Mouse (Mus musculus) ovary, adult 18-20 months (tissue): ENCODE measurements around the gene Gm45062.
A peak's percentile ranks its signal among the peaks of the same experiment; 100 is the strongest.

Source experiments
- DNase-seq: peaks from one replicate; pipeline ENCODE4 v3.0.0; 2022; ENCODE audit warnings: low spot score, mixed read lengths

Gene Gm45062

DNA sequence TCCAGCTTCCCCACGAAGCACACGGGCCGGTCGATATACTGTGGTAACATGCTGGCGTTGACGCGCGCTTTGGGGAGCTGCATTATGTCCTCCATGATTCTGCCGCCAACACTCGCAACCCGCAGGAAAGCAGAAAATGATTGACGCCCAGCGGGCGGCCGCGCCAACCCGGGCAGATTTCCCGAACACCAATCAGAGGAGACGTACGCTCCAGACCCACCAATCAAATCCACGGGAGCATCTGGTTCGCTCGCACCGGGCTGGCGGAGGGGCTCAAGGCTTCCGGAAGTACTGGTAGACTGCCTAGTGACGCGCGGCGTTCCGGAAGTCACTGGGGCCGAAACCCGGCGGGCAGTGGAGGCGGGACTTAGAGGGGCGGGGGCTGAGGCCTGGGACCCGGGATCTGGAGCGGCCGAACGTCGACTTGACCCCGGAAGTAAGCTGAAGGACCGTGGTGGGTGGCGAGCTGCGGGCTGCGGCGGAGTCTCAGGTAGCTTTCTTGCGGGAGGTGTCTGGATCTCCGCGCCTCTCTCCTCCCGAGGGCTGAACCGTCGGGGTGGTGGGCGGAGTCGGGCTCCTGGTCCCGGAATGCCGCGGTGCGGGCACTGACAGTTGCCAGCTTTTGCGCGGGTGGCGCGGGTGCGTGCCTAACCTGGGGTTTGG lies at the start of gene Gm45062, which contains the start of the genes Rpa3 and Umad1:
Gene Gm45062, plus strand, starts transcription at position 447 of the 663 bp plus-strand sequence.
Gene Rpa3, minus strand, starts transcription at position 170 of the 663 bp plus-strand sequence.
Gene Umad1, plus strand, starts transcription at position 285 of the 663 bp plus-strand sequence.
- peak; percentile 96 for DNase-seq

DNA sequence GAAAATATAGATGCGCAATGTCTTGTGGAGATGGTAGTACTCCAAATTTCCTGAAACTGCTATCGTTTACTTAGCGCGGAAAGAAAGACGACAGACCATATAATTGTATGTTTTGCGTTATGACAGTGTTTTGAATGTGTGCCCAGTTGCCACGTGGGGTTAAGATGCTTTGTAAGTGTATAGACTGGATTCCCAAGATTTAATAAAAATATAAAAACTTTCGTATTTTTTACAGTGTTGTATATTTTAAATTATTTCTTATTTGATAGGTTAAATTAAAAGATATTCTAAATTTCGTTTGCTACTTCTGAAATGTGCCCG lies 49.4 kb upstream of the Gm45062 start:
- no peak for DNase-seq

DNA sequence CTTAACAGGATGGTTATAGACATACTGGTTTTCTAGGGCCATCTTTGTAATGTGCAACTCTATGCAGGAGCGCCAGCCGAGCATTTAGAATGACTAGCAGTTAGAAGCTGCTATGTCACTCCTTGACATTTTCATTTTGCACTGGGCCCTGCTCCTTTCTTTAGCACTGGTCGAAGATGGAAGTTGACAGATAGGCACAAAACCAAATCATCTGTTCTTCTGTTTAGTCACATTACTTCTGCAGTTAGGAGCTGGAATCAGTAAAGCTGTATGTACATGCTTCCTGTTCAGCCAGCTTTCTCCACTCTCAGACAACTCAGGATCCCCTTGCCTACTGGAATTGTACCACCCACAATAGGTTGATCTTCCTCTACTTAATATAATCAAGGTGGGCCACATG lies 48.6 kb upstream of the Gm45062 start:
- DNase-seq, result no peak

DNA sequence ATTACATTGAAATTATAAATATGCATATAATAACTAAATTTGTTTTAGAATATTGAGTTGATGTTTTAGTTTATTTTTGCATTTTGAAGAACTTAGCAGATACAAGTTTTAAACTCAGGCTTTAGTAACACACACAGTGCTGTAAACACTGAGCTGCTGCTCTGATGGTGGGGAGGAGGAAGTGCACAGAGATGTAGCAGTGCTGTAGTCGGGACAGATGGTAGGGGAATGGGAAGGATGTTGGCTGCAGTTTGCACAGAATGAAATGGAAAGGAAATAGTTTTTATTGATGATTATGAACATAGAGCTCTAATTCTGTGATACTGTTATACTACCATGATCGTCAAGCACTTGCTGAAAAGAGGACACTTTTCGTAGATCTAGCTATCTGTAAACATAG lies 32.2 kb upstream of the Gm45062 start:
- no peak for DNase-seq

DNA sequence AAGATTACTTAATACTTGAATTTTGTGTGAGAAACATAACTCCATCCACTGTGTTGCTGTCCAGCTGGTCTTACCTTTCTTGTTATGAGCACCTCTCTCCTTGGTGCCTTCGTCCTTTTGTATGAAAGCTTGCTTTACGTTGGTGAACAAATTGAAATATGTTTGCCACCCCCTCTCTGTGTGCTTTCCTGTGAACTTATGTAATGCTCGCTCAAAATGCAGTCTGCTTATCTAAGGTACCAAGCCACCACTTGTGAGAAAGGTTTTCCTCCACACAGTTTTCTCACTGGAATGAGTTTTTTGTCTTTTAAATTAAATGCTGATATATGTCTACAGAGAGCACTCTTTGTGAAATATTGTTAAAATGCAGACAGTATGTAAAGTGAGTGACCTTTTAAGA lies 30.7 kb upstream of the Gm45062 start:
- no peak for DNase-seq

DNA sequence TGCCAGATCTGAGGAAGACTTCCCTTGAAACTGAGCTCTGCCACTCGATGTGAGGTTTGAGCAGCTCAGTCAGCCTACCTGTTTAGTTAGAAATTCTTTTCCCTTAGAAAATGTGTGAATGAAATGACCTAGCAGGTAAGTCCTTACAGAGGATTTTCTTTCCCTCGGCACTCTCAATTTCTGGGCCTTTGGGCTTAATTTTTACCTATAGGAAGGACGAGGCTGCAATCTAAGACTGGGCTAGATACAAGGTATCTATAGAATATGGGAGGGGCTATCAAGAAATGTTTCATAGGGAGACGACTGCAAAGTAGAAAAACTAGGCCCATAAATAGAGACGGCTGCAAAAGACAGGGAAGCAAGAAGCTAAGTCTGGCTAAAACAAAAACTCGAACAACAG lies 934 bp upstream of the Gm45062 start:
- no peak for DNase-seq

DNA sequence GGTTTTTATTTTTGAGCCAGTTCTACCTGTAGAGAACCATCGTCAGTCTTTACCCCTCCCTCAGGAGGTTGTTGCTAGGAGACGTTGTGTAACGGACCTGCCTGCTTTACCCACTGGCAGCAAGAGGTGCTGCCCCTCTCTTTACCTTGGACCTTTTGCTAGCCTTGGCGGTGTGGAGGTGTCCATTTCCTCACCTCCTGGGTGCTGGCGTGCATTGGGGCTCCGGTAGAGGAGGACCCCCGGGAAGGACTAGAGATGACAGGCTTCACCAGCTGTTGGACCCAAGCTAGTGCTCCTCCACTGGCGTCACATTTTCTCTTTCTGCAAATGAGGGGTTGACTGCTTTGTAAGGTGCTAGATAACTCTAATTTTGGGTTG lies 406 bp downstream of the Gm45062 start:
- no peak for DNase-seq

DNA sequence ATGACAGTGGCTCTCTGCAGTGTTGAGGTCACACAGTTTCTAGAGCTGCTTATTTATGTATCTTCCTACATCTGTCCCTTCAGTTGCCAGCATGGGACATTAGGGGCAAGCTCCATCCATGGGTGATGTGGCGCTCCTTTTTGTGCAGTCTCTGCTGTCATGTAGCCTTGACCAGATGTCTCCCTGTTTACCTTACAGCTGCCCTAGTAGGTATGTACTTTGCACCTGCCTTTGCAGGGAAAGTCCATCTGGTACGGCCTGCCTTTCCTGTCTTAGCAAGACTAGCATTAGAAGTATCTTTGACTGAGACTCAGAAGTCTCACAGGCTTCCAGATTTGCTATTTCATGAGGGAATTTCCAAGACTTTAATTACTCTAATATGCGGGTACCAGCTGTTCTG lies 11.8 kb downstream of the Gm45062 start:
- no peak for DNase-seq

DNA sequence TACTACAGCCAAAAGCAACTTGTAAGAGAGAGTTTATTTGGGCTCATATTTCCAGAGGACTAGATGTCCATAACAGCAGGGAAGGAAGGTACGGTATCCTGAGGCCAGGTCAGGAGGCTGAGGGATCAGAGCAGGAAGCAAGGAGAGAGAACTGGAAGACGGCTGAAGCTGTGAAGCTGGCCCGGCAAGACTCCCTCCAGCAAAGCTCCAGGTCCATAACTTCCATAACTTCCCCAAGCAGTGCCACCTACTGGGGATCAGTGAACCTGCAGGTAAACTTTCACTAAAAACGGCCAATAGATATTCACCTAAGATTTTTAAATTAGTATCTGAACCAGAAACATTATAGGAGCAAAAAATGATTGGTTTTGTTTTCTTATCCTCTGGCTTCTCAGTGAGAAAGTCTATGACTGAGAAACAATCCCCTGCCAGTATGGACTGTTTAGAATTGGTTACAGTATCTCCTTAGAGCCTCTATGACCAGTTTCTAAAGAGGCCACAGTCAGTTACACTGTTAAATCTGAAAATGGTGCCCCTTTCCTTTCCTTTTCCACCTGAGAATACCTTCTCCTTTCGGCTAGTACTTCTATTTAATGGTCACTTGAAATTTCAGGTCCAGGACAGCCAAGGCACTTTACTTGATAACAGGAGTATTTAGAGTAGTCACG lies 15.3 kb downstream of the Gm45062 start:
- DNase-seq, result peak; percentile 11

DNA sequence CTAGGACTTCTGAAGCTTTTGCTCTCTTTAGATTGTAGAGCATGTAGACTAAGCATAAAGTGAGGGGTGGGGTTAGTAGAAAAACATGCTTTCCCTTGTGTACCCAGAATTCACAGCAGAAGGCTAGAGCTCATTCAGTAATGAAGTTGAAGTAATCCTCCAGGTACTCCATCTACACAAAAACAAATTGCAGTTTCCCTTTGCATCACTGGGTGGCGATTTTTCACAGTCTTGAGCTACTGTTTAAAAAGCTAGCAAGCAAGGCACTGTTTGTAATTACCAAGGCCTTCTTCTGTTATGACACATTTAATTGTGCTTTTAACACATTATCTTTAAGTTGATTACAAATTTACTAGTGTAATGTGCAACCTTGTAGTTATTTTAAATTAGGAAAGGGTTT lies 15.8 kb downstream of the Gm45062 start:
- DNase-seq, result peak; percentile 21

DNA sequence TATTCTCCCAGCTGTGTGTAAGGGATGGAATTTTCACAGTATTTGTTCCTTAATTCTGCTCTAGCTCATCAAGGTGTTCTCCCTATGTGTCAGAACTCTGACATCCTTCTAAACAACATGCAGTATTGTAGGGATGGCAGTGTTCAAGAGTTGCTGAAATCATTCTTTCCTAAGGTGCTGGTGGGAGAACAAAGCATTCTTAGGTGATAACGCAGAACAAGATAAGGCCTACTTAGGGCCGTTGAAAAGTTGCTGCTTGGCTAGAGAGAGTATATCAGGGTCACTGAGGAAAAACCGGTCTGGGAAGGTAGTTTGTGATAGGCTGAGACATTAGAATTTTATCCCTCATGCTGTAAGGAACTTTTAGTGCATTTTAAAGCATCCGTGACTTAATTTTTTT lies 17.2 kb downstream of the Gm45062 start:
- no peak for DNase-seq

DNA sequence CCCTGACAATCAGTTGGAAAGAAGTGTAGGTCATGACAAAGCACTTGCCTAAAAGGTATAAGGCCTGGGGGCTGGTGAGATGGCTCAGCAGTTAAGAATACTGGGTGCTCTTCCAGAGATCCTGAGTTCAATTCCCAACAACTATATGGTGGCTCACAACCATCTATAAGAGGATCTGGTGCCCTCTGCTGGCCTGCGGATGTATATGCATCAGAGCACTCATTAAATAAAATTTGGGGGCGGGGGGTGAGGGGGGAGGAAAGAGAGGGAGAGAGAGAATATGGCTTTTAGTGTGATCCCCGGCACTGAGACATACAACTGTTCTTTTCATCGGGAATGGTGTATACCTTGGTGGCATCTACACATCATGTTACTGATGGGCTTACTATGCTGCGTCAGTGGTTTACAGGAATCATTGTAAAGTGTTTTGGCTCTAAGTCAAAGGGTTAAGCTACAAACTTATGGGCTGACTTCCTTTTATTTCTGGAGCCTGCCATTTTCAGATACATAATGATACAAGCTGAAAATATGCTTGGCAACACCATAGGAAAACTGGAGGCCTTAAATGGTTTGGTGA lies 19.3 kb downstream of the Gm45062 start:
- DNase-seq, result no peak

DNA sequence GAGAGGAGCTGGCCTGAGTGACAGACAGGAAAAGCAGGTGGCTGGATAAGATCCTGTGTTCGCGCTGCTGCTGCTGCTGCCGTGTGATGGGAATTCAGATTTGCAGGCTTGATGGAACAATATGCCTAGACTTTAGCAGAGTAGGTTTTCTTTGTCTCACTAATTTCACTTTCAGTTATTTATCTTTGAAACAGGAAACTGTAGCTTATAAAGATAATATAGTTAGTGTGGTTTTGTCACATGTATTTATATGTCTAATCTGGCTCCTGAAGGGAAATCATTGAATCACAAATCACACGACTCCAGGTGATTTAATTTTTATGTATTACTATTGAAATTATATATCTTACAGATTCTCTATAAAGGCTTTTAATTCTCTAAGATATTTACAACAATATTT lies 24.0 kb downstream of the Gm45062 start:
- no peak for DNase-seq

DNA sequence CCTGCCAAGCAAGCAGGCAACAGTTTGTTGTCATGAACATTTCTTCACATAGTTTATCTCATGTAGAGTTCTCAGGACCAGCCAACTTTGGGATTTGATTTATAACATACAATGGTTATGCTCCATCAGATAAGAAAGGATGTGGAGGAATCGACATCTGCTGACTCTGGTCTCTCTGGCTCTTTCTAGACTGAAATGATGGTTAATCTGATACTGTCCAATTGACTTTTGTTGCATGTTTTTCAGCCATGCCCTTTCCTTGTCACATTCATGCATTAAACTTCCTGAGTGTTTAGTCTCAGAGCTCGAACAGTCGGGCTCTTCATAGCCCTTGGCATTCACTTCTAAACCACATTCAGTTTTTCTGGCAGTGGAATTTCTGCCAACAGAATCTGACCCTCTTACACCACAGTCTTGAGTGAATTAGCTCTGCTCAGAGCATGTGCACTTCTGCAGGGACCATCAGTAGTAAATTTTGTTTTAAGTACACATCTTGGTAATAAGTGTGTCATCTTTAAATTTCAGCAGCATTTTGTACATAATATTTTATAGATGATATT lies 26.2 kb downstream of the Gm45062 start:
- DNase-seq, result no peak

DNA sequence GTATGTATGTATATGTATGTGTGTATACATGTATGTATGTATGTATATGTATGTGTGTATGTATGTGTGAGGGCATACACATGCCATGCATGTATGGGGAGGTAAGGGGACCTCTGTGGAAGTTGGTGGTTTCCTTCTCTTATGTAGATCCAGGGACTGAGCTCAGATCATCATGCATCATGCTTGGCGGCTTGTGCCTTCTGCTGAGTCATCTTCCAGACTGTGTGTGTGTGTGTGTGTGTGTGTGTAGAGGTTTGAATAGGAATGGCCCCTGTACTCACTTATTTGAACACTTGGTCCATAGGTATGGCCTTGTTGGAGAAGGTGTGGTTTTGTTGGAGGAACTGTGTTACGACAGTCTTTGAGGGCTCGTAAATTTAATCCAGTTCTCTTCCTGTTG lies 26.9 kb downstream of the Gm45062 start:
- DNase-seq, result no peak

DNA sequence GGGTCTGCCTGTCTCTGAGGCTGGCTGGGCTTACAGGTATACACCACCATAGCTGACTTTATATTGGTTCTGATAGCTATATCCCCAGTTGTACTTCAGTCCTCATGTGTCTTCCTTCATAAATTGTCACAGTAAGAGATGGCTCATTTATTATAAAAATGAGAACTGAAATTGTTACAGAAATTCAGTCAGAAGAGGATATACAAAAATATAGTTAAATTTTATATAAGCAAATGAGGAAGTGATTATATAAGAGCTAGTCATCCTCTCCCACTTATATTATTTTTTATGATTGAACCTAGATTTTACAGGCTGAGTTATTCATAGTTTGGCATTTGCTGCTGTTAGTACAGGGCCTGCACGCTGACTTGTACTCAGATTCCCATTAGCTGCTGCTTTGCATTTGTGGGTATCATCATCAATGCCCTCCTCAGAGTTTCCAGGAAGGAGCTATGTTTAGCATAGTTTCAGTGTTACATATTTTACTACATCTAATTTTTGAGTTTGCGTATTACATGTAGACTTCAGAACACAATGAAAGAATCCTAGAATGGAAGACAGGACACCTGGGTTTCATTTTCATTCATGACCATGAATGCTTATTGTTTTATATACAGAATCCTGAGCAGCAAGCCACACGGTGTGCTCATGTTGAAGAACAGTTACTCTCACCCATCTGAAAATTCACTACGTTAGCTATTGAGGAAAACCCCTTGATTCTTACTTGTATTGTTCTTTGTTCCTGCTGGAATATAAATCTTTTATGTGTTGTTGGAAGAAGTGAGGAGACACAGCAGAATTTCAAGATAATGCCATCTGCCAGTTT lies 29.7 kb downstream of the Gm45062 start:
- no peak for DNase-seq

DNA sequence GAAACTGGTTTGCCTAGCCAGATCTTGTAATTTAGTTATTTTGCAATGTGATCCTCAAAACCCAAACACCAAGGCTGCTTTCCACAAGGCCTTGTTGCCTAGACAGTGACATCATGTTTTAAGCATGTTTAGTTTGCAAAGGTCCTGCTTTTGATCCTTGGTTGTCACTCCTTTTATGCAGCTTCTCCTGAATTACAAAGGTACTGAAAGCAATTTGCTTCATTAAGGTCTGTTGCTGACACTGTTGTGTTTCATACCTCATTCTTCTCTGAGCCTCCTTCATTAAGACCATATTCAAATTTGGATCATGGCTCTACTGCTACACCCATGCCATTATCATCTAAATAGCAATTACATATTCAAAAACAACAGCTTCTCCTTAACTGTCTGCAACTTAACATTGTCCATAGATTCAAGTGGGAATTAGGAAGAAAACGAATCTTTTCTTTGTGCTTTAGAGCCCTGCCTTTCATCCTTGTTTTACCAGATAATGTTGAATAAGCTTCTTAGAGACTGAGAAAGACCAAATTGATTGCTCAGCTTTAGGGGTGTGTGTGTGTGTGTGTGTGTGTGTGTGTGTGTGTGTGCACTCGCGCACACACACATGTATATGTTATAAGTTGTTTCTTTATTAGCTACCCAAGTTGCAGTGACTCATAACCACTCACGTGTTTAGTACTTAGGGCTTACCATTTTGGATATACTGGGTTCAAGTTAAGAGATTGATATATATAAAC lies 35.0 kb downstream of the Gm45062 start:
- no peak for DNase-seq

DNA sequence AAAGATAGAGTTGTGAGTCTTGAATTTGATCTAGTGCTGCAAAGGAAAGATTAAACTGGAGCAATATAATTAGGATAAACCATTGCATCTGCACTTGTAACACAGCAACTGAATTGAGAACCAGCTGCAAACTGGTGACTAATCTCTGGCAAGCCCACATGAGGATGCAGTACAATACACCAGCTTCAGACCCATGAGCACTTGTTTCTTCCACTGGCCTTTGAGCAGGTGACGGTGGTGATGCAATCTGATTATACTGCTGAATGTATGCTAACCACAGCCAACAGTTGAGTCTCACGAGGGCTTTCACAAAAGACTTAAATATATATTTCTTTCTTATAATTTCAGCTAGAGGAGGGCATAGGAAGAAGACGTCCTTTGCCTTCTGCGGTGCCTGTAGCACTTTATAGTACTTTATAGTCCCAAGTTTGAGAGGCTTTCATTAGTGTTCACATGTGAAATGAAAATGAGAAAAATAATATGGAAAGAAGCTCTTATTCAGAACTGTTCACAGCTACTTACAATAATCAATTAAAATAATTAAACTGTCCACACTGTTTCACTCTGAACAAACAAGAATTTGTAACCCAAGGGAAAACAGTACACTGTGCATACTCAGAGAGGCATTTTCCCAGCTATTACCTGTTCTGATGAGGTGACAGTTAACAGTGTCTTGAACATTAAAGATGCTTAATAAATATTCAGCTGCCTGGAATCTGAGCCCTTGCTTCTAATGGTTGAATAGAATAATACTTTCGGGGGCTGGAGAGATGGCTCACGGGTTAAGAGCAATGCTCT lies 40.0 kb downstream of the Gm45062 start:
- no peak for DNase-seq

DNA sequence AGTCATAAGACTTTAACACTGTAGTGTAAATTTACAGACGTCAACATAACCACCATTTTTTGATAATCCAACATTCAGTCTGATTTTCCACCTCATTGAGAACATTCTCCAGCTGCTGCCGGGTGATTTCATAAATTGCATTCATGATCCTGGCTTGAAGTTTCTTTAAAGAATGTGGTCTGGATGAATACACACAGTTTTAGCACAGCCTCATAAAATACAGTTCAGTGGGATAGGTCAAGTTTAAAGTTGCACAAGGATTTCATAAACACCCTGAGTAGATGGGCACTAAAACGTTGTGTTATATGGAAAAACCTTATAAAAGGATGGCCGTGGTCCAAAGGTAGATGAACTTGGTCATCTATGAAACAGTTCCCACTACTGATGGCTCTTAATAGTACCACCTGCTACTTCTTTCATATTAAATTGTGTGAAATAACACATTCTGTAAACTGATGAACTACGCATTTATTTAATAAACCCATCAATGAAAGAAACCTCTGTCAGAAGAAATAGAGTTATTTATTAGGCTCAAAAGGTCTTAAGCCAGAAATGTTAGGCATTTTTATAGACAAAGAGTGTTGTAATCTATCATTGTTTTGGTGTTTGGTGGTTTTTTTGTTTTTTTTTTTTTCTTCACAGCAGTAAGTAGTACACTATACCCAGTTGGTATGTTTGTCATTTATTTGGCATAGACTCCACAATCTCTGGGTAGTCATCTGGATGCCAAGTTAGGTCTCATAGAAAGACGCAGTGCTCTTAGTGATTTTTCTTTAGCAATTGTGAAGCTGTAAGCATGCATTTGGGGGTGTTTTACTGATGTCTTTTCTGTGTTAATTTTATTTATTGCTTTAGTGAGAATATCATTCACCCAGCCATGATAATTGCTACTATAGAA lies 48.9 kb downstream of the Gm45062 start:
- no peak for DNase-seq

DNA sequence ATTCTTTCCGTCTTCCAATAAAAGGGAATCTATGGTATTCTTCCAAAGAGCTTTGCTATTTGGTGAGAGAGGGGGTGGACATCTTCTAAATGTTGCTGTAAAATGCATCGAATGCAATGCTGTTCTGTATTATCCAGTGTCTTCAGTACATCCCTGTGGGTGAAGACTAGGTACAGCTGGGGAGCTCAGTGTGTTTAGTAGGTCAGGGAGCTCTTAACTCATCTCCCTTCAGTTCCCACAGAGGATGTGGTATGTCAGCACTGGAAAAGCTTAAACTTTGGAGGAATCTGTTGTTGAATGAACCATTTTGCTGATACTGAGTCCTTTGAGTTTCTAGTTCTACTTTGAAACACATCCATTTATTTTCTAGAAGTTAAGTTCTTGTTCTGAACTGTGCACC lies 53.3 kb downstream of the Gm45062 start:
- no peak for DNase-seq
